Mouse (Mus musculus) CD8-positive naive resting alpha-beta T cell, adult 57 days (primary cell): Measurements from ENCODE around the gene Gm14459. TPM values are rescaled to one million over a fixed set of nuclear protein-coding genes. Genes with fewer than 3 reads are reported as not detected.

Source experiments
- total RNA-seq: library from RNA; stranded (reverse); gene quantifications from one replicate; pipeline ENCODE4 v1.2.4, GENCODE M21; 2023

The Gm14459 gene
- not detected for total RNA-seq

DNA sequence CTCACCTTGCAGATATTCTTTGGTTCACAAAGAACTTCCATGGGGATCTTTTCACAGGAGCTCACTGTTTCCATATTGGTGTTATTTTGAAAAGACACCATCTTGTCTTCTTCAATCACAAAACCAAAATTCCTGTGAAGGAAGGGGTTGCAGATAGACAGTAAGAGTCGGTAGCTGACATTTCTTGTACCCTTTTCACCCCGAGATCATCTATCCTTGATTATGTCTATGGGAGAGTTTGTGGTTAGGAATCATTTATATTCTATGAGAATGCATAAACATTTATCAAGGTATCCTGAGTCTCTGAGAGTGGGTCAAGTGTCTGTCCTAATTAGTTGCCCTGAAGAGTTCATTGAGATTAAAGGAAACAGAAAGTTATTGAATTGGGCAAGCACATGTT is at the start of gene Gm14459:
Gene Gm14459 (minus strand): TSS at position 101 of the 400 bp plus-strand sequence.

GRCm38 (mm10) chrX:8548155-8548554 is 23.4 kb upstream of the Gm14459 start, which contains the start of gene Ssxb6:
Gene Ssxb6 (minus strand): TSS chrX:8548255.

Other genes with a start within 250 kb of the Gm14459 start
- gene Ssxb10, start 197.5 kb downstream of the Gm14459 start, total RNA-seq = not detected
- gene Ssxb9, start 158.0 kb downstream of the Gm14459 start, total RNA-seq = not detected
- gene Ssxb1, start 111.6 kb downstream of the Gm14459 start, total RNA-seq = not detected
- gene Ssxb2, start 63.2 kb downstream of the Gm14459 start, total RNA-seq = not detected
- not detected for gene Ssxb6, start 23.3 kb upstream of the Gm14459 start, total RNA-seq
- gene Ssxb3, start 66.9 kb upstream of the Gm14459 start, total RNA-seq = not detected
- gene Ssxb8, start 165.9 kb upstream of the Gm14459 start, total RNA-seq = not detected
- gene Ssx9, start 223.5 kb upstream of the Gm14459 start, total RNA-seq = not detected